34 mouse cellular contexts compared by ENCODE assay signal in genomic region chr2:59431466-59431865, GRCm38 (mm10). TPM values are rescaled to one million over a fixed set of nuclear protein-coding genes. Genes with fewer than 3 reads are reported as not detected.
DNase-seq lines count a peak whose midpoint lies in the region; ATAC-seq and TF ChIP-seq lines count a peak whose summit lies in the region.
"Had no signal": no experiment of that assay in that cellular context is flagged by ENCODE, and none has a peak within 500 bp of the region (broad histone marks: within the 10 kb centered on the region; RNA-seq: fewer than 3 reads in every experiment).

No protein-coding gene starts in this region.

- no peak overlapping the region for H3K4me3 ChIP-seq in heart, postnatal 0 days (ENCODE audit: low read depth, low read length)
- no peak overlapping the region for H3K4me3 ChIP-seq in midbrain, embryonic 11.5 days (ENCODE audit: low read depth, low read length)
- no peak overlapping the region for H3K4me3 ChIP-seq in midbrain, embryonic 13.5 days (replicated peaks)
- no peak overlapping the region for H3K4me3 ChIP-seq in brown adipose tissue, adult 24 weeks (ENCODE audit: insufficient read depth, low read depth, low read length)
- H3K4me3 ChIP-seq in stomach, embryonic 16.5 days (replicated peaks; ENCODE audit: low read length), result no peak overlapping the region
- H3K4me3 ChIP-seq: embryonic facial prominence, embryonic 12.5 days; forebrain, embryonic 15.5 days; heart, embryonic 13.5 days; hindbrain, embryonic 12.5 days; lung, embryonic 15.5 days; midbrain, embryonic 10.5 days had no signal

- no peak for TF ChIP-seq CTCF in heart, postnatal 0 days (IDR thresholded peaks at IDR 0.05; ENCODE audit: low read depth)

- no peak overlapping the region for H3K4me2 ChIP-seq in heart, postnatal 0 days (ENCODE audit: low read depth, low read length)
- H3K4me2 ChIP-seq in midbrain, embryonic 11.5 days, result no peak overlapping the region
- no peak overlapping the region for H3K4me2 ChIP-seq in midbrain, embryonic 13.5 days (replicated peaks)
- H3K4me2 ChIP-seq in stomach, embryonic 16.5 days (ENCODE audit: low read depth, low read length), result no peak overlapping the region
- H3K4me2 ChIP-seq: embryonic facial prominence, embryonic 12.5 days; forebrain, embryonic 15.5 days; heart, embryonic 13.5 days; hindbrain, embryonic 12.5 days; liver, embryonic 11.5 days; lung, embryonic 15.5 days had no signal

- no peaks in the 10 kb centered on the region for H3K9me3 ChIP-seq in heart, postnatal 0 days (replicated peaks; ENCODE audit: control insufficient read depth, low read length)
- no peaks in the 10 kb centered on the region for H3K9me3 ChIP-seq in midbrain, embryonic 11.5 days (ENCODE audit: control insufficient read depth, low read length)
- H3K9me3 ChIP-seq in midbrain, embryonic 13.5 days, result no peaks in the 10 kb centered on the region
- no peaks in the 10 kb centered on the region for H3K9me3 ChIP-seq in stomach, embryonic 16.5 days (replicated peaks; ENCODE audit: control insufficient read depth, low read length)
- H3K9me3 ChIP-seq: embryonic facial prominence, embryonic 12.5 days; forebrain, embryonic 15.5 days; G1E; heart, embryonic 13.5 days; hindbrain, embryonic 12.5 days; lung, embryonic 15.5 days; midbrain, embryonic 10.5 days had no signal

- H3K9ac ChIP-seq in heart, postnatal 0 days (replicated peaks; ENCODE audit: low read depth, low read length), result no peak overlapping the region
- no peak overlapping the region for H3K9ac ChIP-seq in midbrain, embryonic 11.5 days (ENCODE audit: low read length)
- no peak overlapping the region for H3K9ac ChIP-seq in midbrain, embryonic 13.5 days (replicated peaks)
- no peak overlapping the region for H3K9ac ChIP-seq in stomach, embryonic 16.5 days (ENCODE audit: low read length)
- H3K9ac ChIP-seq: embryonic facial prominence, embryonic 12.5 days; forebrain, embryonic 15.5 days; heart, embryonic 13.5 days; hindbrain, embryonic 12.5 days; lung, embryonic 15.5 days had no signal

- no peaks in the 10 kb centered on the region for H3K27me3 ChIP-seq in heart, postnatal 0 days (ENCODE audit: control insufficient read depth, insufficient read depth, low read length)
- no peaks in the 10 kb centered on the region for H3K27me3 ChIP-seq in midbrain, embryonic 11.5 days (ENCODE audit: control insufficient read depth, insufficient read depth, low read length)
- no peaks in the 10 kb centered on the region for H3K27me3 ChIP-seq in midbrain, embryonic 13.5 days
- H3K27me3 ChIP-seq in stomach, embryonic 16.5 days (ENCODE audit: control insufficient read depth, insufficient read depth, low read length), result no peaks in the 10 kb centered on the region
- H3K27me3 ChIP-seq: CH12.LX; embryonic facial prominence, embryonic 12.5 days; forebrain, embryonic 15.5 days; heart, embryonic 13.5 days; hindbrain, embryonic 12.5 days; lung, embryonic 15.5 days had no signal

- no peak for TF ChIP-seq EP300 in heart, postnatal 0 days (IDR thresholded peaks at IDR 0.05; ENCODE audit: low read depth)

- 73% methylated on average over 5 of the region's 5 CpGs for WGBS in heart, postnatal 0 days
- 94% methylated on average over 5 of the region's 5 CpGs for WGBS in midbrain, embryonic 11.5 days
- 93% methylated on average over 5 of the region's 5 CpGs for WGBS in midbrain, embryonic 13.5 days
- 82% methylated on average over 5 of the region's 5 CpGs for WGBS in stomach, embryonic 16.5 days

- H3K36me3 ChIP-seq in heart, postnatal 0 days (replicated peaks; ENCODE audit: control insufficient read depth, insufficient read depth, low read length), result no peaks in the 10 kb centered on the region
- H3K36me3 ChIP-seq in midbrain, embryonic 11.5 days (ENCODE audit: control insufficient read depth, insufficient read depth, low read length), result no peaks in the 10 kb centered on the region
- H3K36me3 ChIP-seq in midbrain, embryonic 13.5 days, result no peaks in the 10 kb centered on the region
- H3K36me3 ChIP-seq in stomach, embryonic 16.5 days (ENCODE audit: control insufficient read depth, insufficient read depth, low read length), result no peaks in the 10 kb centered on the region
- H3K36me3 ChIP-seq: embryonic facial prominence, embryonic 12.5 days; forebrain, embryonic 15.5 days; G1E; heart, embryonic 13.5 days; hindbrain, embryonic 12.5 days; lung, embryonic 15.5 days; midbrain, embryonic 10.5 days had no signal

- no peak; the same call in 1 of the 2 replicates for ATAC-seq in heart, postnatal 0 days (ENCODE audit: insufficient read depth, low read depth)
- ATAC-seq in midbrain, embryonic 11.5 days (ENCODE audit: low FRiP score), result no peak
- ATAC-seq in midbrain, embryonic 13.5 days, result no peak
- ATAC-seq in stomach, embryonic 16.5 days (ENCODE audit: insufficient read depth, low FRiP score), result no peak
- ATAC-seq: forebrain, embryonic 15.5 days had no signal

- DNase-seq in heart, postnatal 0 days (ENCODE audit: low spot score), result no peak
- no peak for DNase-seq in heart, postnatal 10 days
- peak; percentile 23 for DNase-seq in midbrain, embryonic 11.5 days (ENCODE audit: low spot score, missing footprints)
- DNase-seq in spleen, postnatal 10 days (ENCODE audit: low spot score in 2 of 2), result no peak
- DNase-seq in spleen, postnatal 4 days (ENCODE audit: low spot score in 2 of 2), result no peak
- DNase-seq: B cell, adult 2 months; cerebellum, adult 11-12 months; cerebellum, adult 9-11 months; embryo, embryonic 11 days; kidney, adult 8-10 months; kidney, postnatal 4 days; layer of hippocampus, adult 9-11 months; retina, postnatal 1 day; right cerebral cortex, postnatal 14 days had no signal

- no peaks in the 10 kb centered on the region for H3K4me1 ChIP-seq in heart, postnatal 0 days (ENCODE audit: control insufficient read depth, insufficient read depth)
- no peaks in the 10 kb centered on the region for H3K4me1 ChIP-seq in midbrain, embryonic 11.5 days (ENCODE audit: control insufficient read depth, insufficient read depth, low read length)
- no peaks in the 10 kb centered on the region for H3K4me1 ChIP-seq in midbrain, embryonic 13.5 days (replicated peaks)
- peaks cover 20% of the 10 kb centered on the region for H3K4me1 ChIP-seq in brown adipose tissue, adult 24 weeks (ENCODE audit: control insufficient read depth, insufficient read depth, insufficient read length, low read length)
- peaks cover 4% of the 10 kb centered on the region; the same call in 1 of the 2 replicates for H3K4me1 ChIP-seq in stomach, embryonic 16.5 days (ENCODE audit: control insufficient read depth, insufficient read depth, low read length)
- H3K4me1 ChIP-seq: forebrain, embryonic 15.5 days; hindbrain, embryonic 12.5 days; lung, embryonic 15.5 days; midbrain, embryonic 10.5 days had no signal

- intact Hi-C loops in heart, postnatal 10 days (cut with DNase I), result no loop called here

- H3K27ac ChIP-seq in heart, postnatal 0 days (ENCODE audit: low read depth), result peak overlapping the region; percentile 31; the same call in 1 of the 2 replicates
- H3K27ac ChIP-seq in midbrain, embryonic 11.5 days (ENCODE audit: low read depth, low read length), result no peak overlapping the region
- no peak overlapping the region for H3K27ac ChIP-seq in midbrain, embryonic 13.5 days
- H3K27ac ChIP-seq in brown adipose tissue, adult 24 weeks (replicated peaks; ENCODE audit: low read depth, low read length), result peak overlapping the region; percentile 98
- H3K27ac ChIP-seq in stomach, embryonic 16.5 days (ENCODE audit: low read length), result peak overlapping the region; percentile 56; the same call in 1 of the 2 replicates
- H3K27ac ChIP-seq: embryonic facial prominence, embryonic 12.5 days; forebrain, embryonic 15.5 days; heart, embryonic 13.5 days; hindbrain, embryonic 12.5 days; kidney, postnatal 0 days; lung, embryonic 15.5 days; midbrain, embryonic 10.5 days had no signal

RNA-seq across cellular contexts. Expression of gene Dapl1, which starts 53.0 kb away (rescaled TPM):
- not detected in 2 replicates for total RNA-seq in heart, postnatal 0 days (2014; rRNA removed; ENCODE audit: low replicate concordance)
- 1.2 and 1.9 TPM in 2 replicates for polyA plus RNA-seq in heart, postnatal 0 days (2015; fragmentation: Nextera tagmentation; extraction: Ambion mirVana)
- total RNA-seq in heart, postnatal 10 days (2021), result not detected
- polyA plus RNA-seq in midbrain, embryonic 11.5 days (2014; fragmentation: Nextera tagmentation; extraction: Ambion mirVana), result 0.42 TPM in 1 of 2 replicates, not detected in the other
- polyA plus RNA-seq in midbrain, embryonic 13.5 days (2015; fragmentation: Nextera tagmentation; extraction: Ambion mirVana), result 0.50 and 1.5 TPM in 2 replicates
- not detected in 2 replicates for polyA plus RNA-seq in brown adipose tissue, adult 24 weeks (2012; ENCODE audit: insufficient read depth, insufficient read length, missing spikeins)
- 85.4 and 111 TPM in 2 replicates for polyA plus RNA-seq in stomach, embryonic 16.5 days (2015; fragmentation: Nextera tagmentation; extraction: Ambion mirVana)
- total RNA-seq: adrenal gland, postnatal 14 days; CH12.LX; G1E; gastrocnemius, adult 8-10 months; heart, postnatal 36 days; megakaryocyte progenitor cell, adult 5-6 weeks; monocyte, adult 5-6 weeks had no signal
- polyA plus RNA-seq: forebrain, embryonic 15.5 days; G1E; heart, embryonic 13.5 days; liver, embryonic 16.5 days; neural tube, embryonic 14.5 days had no signal

Comparison
In these comparisons a context has a peak if more than half of its experiments do, and no peak if none do; other contexts are left out.
1. H3K27ac ChIP-seq: peak in heart, postnatal 0 days (single experiment), brown adipose tissue, adult 24 weeks (single experiment) and stomach, embryonic 16.5 days (single experiment); none in midbrain, embryonic 11.5 days (single experiment) and midbrain, embryonic 13.5 days (single experiment).
2. RNA of gene Dapl1, which starts 53.0 kb away (polyA plus RNA-seq): 85.4 to 111 TPM in stomach, embryonic 16.5 days; not detected in brown adipose tissue, adult 24 weeks, 1.2 to 1.9 TPM in heart, postnatal 0 days, 0.50 to 1.5 TPM in midbrain, embryonic 13.5 days and 0.42 TPM in midbrain, embryonic 11.5 days; every median in the first group is over 10 times any median in the second.